Mouse (Mus musculus) hindbrain, embryonic 11.5 days (tissue): ENCODE data around the gene Helz. TPM values are rescaled to one million over a fixed set of nuclear protein-coding genes. Genes with fewer than 3 reads are reported as not detected.
A peak's percentile ranks its signal among the peaks of the same experiment; 100 is the strongest.

Experiments
- ATAC-seq: fragments of 200-750 bp; cut with Nextera tagmentation; 2 replicates; pipeline ENCODE4 v1.8.0; 2017; ENCODE audit warnings: mild to moderate bottlenecking, moderate TSS enrichment, moderate library complexity; ENCODE audit not compliant: low FRiP score
- DNase-seq: peaks from one replicate; pipeline ENCODE4 v3.0.0-alpha.2; 2015; ENCODE audit warnings: low spot score
- H3K27ac ChIP-seq: fragments of 300-500 bp; sonication (generic); 2 replicates; pipeline ENCODE4 v1.5.1; 2014; ENCODE audit warnings: mild to moderate bottlenecking, low read depth, low read length
- H3K27me3 ChIP-seq: fragments of 300-500 bp; sonication (generic); 2 replicates; pipeline ENCODE4 v1.6.1; 2014; ENCODE audit warnings: mild to moderate bottlenecking, low read length, moderate library complexity, mixed read lengths; ENCODE audit not compliant: control insufficient read depth, insufficient read depth
- H3K36me3 ChIP-seq: fragments of 300-500 bp; sonication (generic); 2 replicates; pipeline ENCODE4 v1.6.1; 2014; ENCODE audit warnings: mild to moderate bottlenecking, low read length, moderate library complexity, mixed read lengths; ENCODE audit not compliant: control insufficient read depth, insufficient read depth
- H3K4me1 ChIP-seq: fragments of 300-500 bp; sonication (generic); replicated peaks from 2 replicates; pipeline ENCODE4 v1.6.1; 2014; ENCODE audit warnings: low read length, mixed read lengths; ENCODE audit not compliant: control insufficient read depth, insufficient read depth
- H3K4me2 ChIP-seq: fragments of 300-500 bp; sonication (generic); replicated peaks from 2 replicates; pipeline ENCODE4 v1.6.1; 2014; ENCODE audit warnings: mild to moderate bottlenecking, low read depth, low read length
- H3K4me3 ChIP-seq: fragments of 300-500 bp; sonication (generic); 2 replicates; pipeline ENCODE4 v1.5.1; 2014; ENCODE audit warnings: low read depth, low read length
- H3K9ac ChIP-seq: fragments of 300-500 bp; sonication (generic); 2 replicates; pipeline ENCODE4 v1.6.1; 2014; ENCODE audit warnings: low read depth, low read length
- H3K9me3 ChIP-seq: fragments of 300-500 bp; sonication (generic); 2 replicates; pipeline ENCODE4 v1.6.1; 2016; ENCODE audit warnings: low read length; ENCODE audit not compliant: control insufficient read depth
- WGBS: fragments of 180-500 bp; shearing (Covaris S2); extraction: QIAGEN DNeasy Blood & Tissue Kit; methylation state at CpG from one replicate; pipeline ENCODE4 v1.1.7; 2014; 5-methylcytosine and 5-hydroxymethylcytosine counted together
- polyA plus RNA-seq: library from polyadenylated mRNA; unstranded; fragments of >200 nt; fragmentation: Nextera tagmentation; extraction: Ambion mirVana; gene quantifications from 2 replicates; pipeline ENCODE4 v1.2.1, GENCODE M21; 2014

Gene Helz
- polyA plus RNA-seq, 1 experiment from 2014 or later, result 22.6 TPM

- Histone ChIP-seq H3K27me3 (no peaks in the 10 kb centered on the region), H3K27ac (no peak overlapping the region), H3K4me1 (no peaks in the 10 kb centered on the region), H3K9ac (no peak overlapping the region), H3K9me3 (no peaks in the 10 kb centered on the region), H3K4me2 (no peak overlapping the region), H3K36me3 (no peaks in the 10 kb centered on the region; the same call in 1 of the 2 replicates), H3K4me3 (no peak overlapping the region)
- ATAC-seq, result no peak
- DNase-seq, result no peak
- WGBS, result 56% methylated on average over 5 of the region's 5 CpGs
Observed at GRCm38 (mm10) chr11:107617976-107618375, 70.2 kb downstream of the Helz start.

GRCm38 (mm10) chr11:107624661-107625060 is 76.9 kb downstream of the Helz start:
- no peak for ATAC-seq
- H3K9ac ChIP-seq, result no peak overlapping the region
- no peak for DNase-seq
- WGBS, result 90% methylated on average over 3 of the region's 3 CpGs
- H3K27ac ChIP-seq, result no peak overlapping the region
- no peak overlapping the region for H3K4me2 ChIP-seq
- 0 out of 2 replicates have a peak, but pooled peaks cover 2% of the 10 kb centered on the region for H3K36me3 ChIP-seq
- no peaks in the 10 kb centered on the region for H3K27me3 ChIP-seq
- H3K4me1 ChIP-seq, result no peaks in the 10 kb centered on the region
- H3K9me3 ChIP-seq, result no peaks in the 10 kb centered on the region
- no peak overlapping the region for H3K4me3 ChIP-seq

- DNase-seq, result no peak
- no peaks in the 10 kb centered on the region for H3K4me1 ChIP-seq
- ATAC-seq, result no peak
- no peak overlapping the region for H3K4me3 ChIP-seq
- H3K27ac ChIP-seq, result no peak overlapping the region
- no peak overlapping the region for H3K9ac ChIP-seq
- 0 out of 2 replicates have a peak, but pooled peaks cover 2% of the 10 kb centered on the region for H3K36me3 ChIP-seq
- 78% methylated on average over 11 of the region's 11 CpGs for WGBS
- H3K4me2 ChIP-seq, result no peak overlapping the region
- H3K27me3 ChIP-seq, result no peaks in the 10 kb centered on the region
- H3K9me3 ChIP-seq, result no peaks in the 10 kb centered on the region
Observed at GRCm38 (mm10) chr11:107625746-107626145, 78.0 kb downstream of the Helz start.

GRCm38 (mm10) chr11:107629504-107629903 is 81.8 kb downstream of the Helz start:
- WGBS, result 38% methylated on average over 4 of the region's 4 CpGs
- Histone ChIP-seq H3K4me3 (no peak overlapping the region), H3K9ac (no peak overlapping the region), H3K4me2 (no peak overlapping the region), H3K9me3 (no peaks in the 10 kb centered on the region), H3K4me1 (no peaks in the 10 kb centered on the region), H3K36me3 (0 out of 2 replicates have a peak, but pooled peaks cover 2% of the 10 kb centered on the region), H3K27ac (no peak overlapping the region), H3K27me3 (no peaks in the 10 kb centered on the region)
- 0 out of 2 replicates have a peak, but pooled peaks have one; percentile 43 for ATAC-seq
- peak; percentile 73 for DNase-seq

GRCm38 (mm10) chr11:107629951-107630350 is 82.2 kb downstream of the Helz start:
- H3K27me3 ChIP-seq, result no peaks in the 10 kb centered on the region
- 0 out of 2 replicates have a peak, but pooled peaks cover 2% of the 10 kb centered on the region for H3K36me3 ChIP-seq
- H3K4me1 ChIP-seq, result no peaks in the 10 kb centered on the region
- no peak overlapping the region for H3K9ac ChIP-seq
- WGBS, result 94% methylated on average over 8 of the region's 8 CpGs
- no peak overlapping the region for H3K4me3 ChIP-seq
- H3K9me3 ChIP-seq, result no peaks in the 10 kb centered on the region
- no peak overlapping the region for H3K4me2 ChIP-seq
- no peak for DNase-seq
- no peak overlapping the region for H3K27ac ChIP-seq
- ATAC-seq, result no peak

- ATAC-seq, result no peak
- H3K9me3 ChIP-seq, result no peaks in the 10 kb centered on the region
- H3K9ac ChIP-seq, result no peak overlapping the region
- H3K36me3 ChIP-seq, result 0 out of 2 replicates have a peak, but pooled peaks cover 2% of the 10 kb centered on the region
- H3K4me1 ChIP-seq, result no peaks in the 10 kb centered on the region
- H3K27ac ChIP-seq, result no peak overlapping the region
- no peaks in the 10 kb centered on the region for H3K27me3 ChIP-seq
- WGBS, result 90% methylated on average over 7 of the region's 7 CpGs
- no peak overlapping the region for H3K4me3 ChIP-seq
- no peak for DNase-seq
- no peak overlapping the region for H3K4me2 ChIP-seq
Observed at GRCm38 (mm10) chr11:107631124-107631523, 83.4 kb downstream of the Helz start.

GRCm38 (mm10) chr11:107633563-107634146 is 85.9 kb downstream of the Helz start:
- Histone ChIP-seq H3K27me3 (no peaks in the 10 kb centered on the region), H3K4me3 (no peak overlapping the region), H3K27ac (no peak overlapping the region), H3K36me3 (0 out of 2 replicates have a peak, but pooled peaks cover 3% of the 10 kb centered on the region), H3K4me2 (no peak overlapping the region), H3K4me1 (no peaks in the 10 kb centered on the region), H3K9ac (no peak overlapping the region), H3K9me3 (no peaks in the 10 kb centered on the region)
- no peak for ATAC-seq
- no peak for DNase-seq
- WGBS, result 90% methylated on average over 5 of the region's 5 CpGs

GRCm38 (mm10) chr11:107638137-107638536 is 90.4 kb downstream of the Helz start:
- 83% methylated on average over 5 of the region's 5 CpGs for WGBS
- Histone ChIP-seq H3K27me3 (no peaks in the 10 kb centered on the region), H3K9ac (no peak overlapping the region), H3K9me3 (no peaks in the 10 kb centered on the region), H3K36me3 (0 out of 2 replicates have a peak, but pooled peaks cover 3% of the 10 kb centered on the region), H3K4me1 (no peaks in the 10 kb centered on the region), H3K4me2 (no peak overlapping the region), H3K4me3 (no peak overlapping the region), H3K27ac (no peak overlapping the region)
- no peak for ATAC-seq
- DNase-seq, result no peak

GRCm38 (mm10) chr11:107639657-107640056 is 91.9 kb downstream of the Helz start:
- WGBS, result 92% methylated on average over 2 of the region's 2 CpGs
- Histone ChIP-seq H3K36me3 (0 out of 2 replicates have a peak, but pooled peaks cover 3% of the 10 kb centered on the region), H3K9ac (no peak overlapping the region), H3K9me3 (no peaks in the 10 kb centered on the region), H3K27ac (no peak overlapping the region), H3K27me3 (no peaks in the 10 kb centered on the region), H3K4me2 (no peak overlapping the region), H3K4me3 (no peak overlapping the region), H3K4me1 (no peaks in the 10 kb centered on the region; the same call in 1 of the 2 replicates)
- no peak for ATAC-seq
- DNase-seq, result no peak
